Mouse (Mus musculus): ENCODE data around the gene Traf3ip1. TPM values are rescaled to one million over a fixed set of nuclear protein-coding genes. Genes with fewer than 3 reads are reported as not detected.

Traf3ip1 gene
- total RNA-seq, 1 experiment from 2014 or later, result 12.6 TPM

Other genes starting within 250 kb of the Traf3ip1 start
- gene Ube2f, start 244.3 kb upstream of the Traf3ip1 start, total RNA-seq (2021), result 70.5 and 85.1 TPM in 2 replicates
- 19.2 and 22.6 TPM in 2 replicates for gene Scly, start 196.3 kb upstream of the Traf3ip1 start, total RNA-seq (2021)
- gene Espnl, start 172.6 kb upstream of the Traf3ip1 start, total RNA-seq (2021), result 0.08 TPM in 1 of 2 replicates, not detected in the other
- 0.37 and 0.71 TPM in 2 replicates for gene Klhl30, start 143.6 kb upstream of the Traf3ip1 start, total RNA-seq (2021)
- 7.3 and 9.1 TPM in 2 replicates for gene Erfe, start 128.2 kb upstream of the Traf3ip1 start, total RNA-seq (2021)
- gene Ilkap, start 95.8 kb upstream of the Traf3ip1 start, total RNA-seq (2021), result 99.4 and 110 TPM in 2 replicates
- 182 and 223 TPM in 2 replicates for gene Hes6, start 80.6 kb upstream of the Traf3ip1 start, total RNA-seq (2021)
- gene Per2, start 35.3 kb upstream of the Traf3ip1 start, total RNA-seq (2021), result 38.3 and 42.3 TPM in 2 replicates
- 20.6 and 21.7 TPM in 2 replicates for gene Asb1, start 45.9 kb downstream of the Traf3ip1 start, total RNA-seq (2021)

Data from adrenal gland, postnatal 14 days (tissue).